Mouse (Mus musculus) heart, embryonic 11.5 days (tissue): Measurements from ENCODE around the gene Usp47. TPM values are rescaled to one million over a fixed set of nuclear protein-coding genes. Genes with fewer than 3 reads are reported as not detected.
A peak's percentile ranks its signal among the peaks of the same experiment; 100 is the strongest.

Source experiments
- ATAC-seq: fragments of 200-750 bp; cut with Nextera tagmentation; replicated peaks from 2 replicates; pipeline ENCODE4 v1.8.0; 2017; ENCODE audit warnings: moderate library complexity; ENCODE audit not compliant: insufficient number of reproducible peaks, low FRiP score, low TSS enrichment
- H3K27ac ChIP-seq: fragments of 300-500 bp; sonication (generic); 2 replicates; pipeline ENCODE4 v1.5.1; 2014; ENCODE audit warnings: mild to moderate bottlenecking, low read depth, low read length
- H3K27me3 ChIP-seq: fragments of 300-500 bp; sonication (generic); 2 replicates; pipeline ENCODE4 v1.6.1; 2014; ENCODE audit warnings: mild to moderate bottlenecking, low read length, mixed read lengths; ENCODE audit not compliant: control insufficient read depth, insufficient read depth
- H3K36me3 ChIP-seq: fragments of 300-500 bp; sonication (generic); 2 replicates; pipeline ENCODE4 v1.6.1; 2014; ENCODE audit warnings: mild to moderate bottlenecking, low read length, moderate library complexity, mixed read lengths; ENCODE audit not compliant: control insufficient read depth, insufficient read depth
- H3K4me1 ChIP-seq: fragments of 300-500 bp; sonication (generic); 2 replicates; pipeline ENCODE4 v1.6.1; 2014; ENCODE audit warnings: low read length; ENCODE audit not compliant: control insufficient read depth, insufficient read depth
- H3K4me2 ChIP-seq: fragments of 300-500 bp; sonication (generic); 2 replicates; pipeline ENCODE4 v1.6.1; 2014; ENCODE audit warnings: mild to moderate bottlenecking, moderate library complexity
- H3K4me3 ChIP-seq: fragments of 300-500 bp; sonication (generic); 2 replicates; pipeline ENCODE4 v1.5.1; 2014; ENCODE audit warnings: low read depth, low read length
- H3K9ac ChIP-seq: fragments of 300-500 bp; sonication (generic); 2 replicates; pipeline ENCODE4 v1.6.1; 2014; ENCODE audit warnings: mild to moderate bottlenecking, low read depth, low read length, moderate library complexity
- H3K9me3 ChIP-seq: fragments of 300-500 bp; sonication (generic); replicated peaks from 2 replicates; pipeline ENCODE4 v1.6.1; 2016; ENCODE audit warnings: low read length; ENCODE audit not compliant: control insufficient read depth
- WGBS: fragments of 180-500 bp; shearing (Covaris S2); extraction: QIAGEN DNeasy Blood & Tissue Kit; methylation state at CpG from one replicate; pipeline ENCODE4 v1.1.7; 2014; ENCODE audit not compliant: insufficient replicate concordance; 5-methylcytosine and 5-hydroxymethylcytosine counted together
- polyA plus RNA-seq: library from polyadenylated mRNA; unstranded; fragments of >200 nt; fragmentation: Nextera tagmentation; extraction: Ambion mirVana; gene quantifications from 2 replicates; pipeline ENCODE4 v1.2.1, GENCODE M21; 2014

Gene Usp47
- polyA plus RNA-seq, 1 experiment from 2014 or later, result 76.5 TPM

DNA sequence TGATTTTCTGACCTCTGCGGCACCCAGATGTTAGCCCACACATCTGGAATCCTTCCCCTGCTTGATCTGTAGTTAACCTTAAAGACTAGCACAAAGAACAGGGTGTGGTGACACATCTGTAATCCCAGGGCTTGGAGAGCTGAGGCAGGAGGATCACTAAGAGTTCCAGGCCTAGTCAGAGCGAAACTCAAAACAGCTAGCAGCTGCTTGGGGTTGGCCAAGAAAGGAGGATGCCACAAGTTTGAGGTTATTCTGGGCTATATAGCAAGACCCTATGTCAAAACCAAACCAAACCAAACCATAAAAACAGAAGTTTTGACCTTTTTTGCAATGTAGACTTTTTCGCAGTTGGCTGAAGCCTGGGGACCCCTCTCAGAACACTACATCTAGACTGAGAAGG lies 107.4 kb downstream of the Usp47 start:
- peaks cover 33% of the 10 kb centered on the region for H3K4me1 ChIP-seq
- H3K4me3 ChIP-seq, result no peak overlapping the region
- no peak overlapping the region for H3K9ac ChIP-seq
- no peaks in the 10 kb centered on the region for H3K27me3 ChIP-seq
- H3K36me3 ChIP-seq, result no peaks in the 10 kb centered on the region
- ATAC-seq, result no peak
- no peak overlapping the region for H3K27ac ChIP-seq
- H3K9me3 ChIP-seq, result no peaks in the 10 kb centered on the region
- 89% methylated on average over 3 of the region's 3 CpGs for WGBS
- no peak overlapping the region for H3K4me2 ChIP-seq

DNA sequence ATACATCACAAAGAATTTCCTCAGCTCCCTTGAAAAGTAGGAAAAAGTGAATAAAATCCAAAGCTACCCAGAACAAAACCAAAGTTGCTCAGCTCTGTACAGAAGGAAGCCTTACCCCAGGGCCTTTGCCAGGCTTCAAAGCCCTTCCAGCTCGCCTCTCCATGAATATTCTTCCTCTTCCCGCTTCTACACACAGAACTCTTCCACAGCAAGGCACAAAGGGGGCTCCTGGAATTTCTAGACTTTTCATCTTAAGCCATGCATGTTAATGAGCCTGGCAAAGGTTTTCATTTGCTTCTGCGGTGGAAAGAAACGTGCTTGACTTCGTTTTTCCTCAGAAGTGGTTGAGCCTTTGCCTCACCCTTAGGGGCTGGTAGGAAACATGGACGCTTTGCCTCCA lies 108.7 kb downstream of the Usp47 start:
- no peak overlapping the region for H3K27ac ChIP-seq
- no peak for ATAC-seq
- no peak overlapping the region for H3K4me2 ChIP-seq
- H3K9ac ChIP-seq, result no peak overlapping the region
- 77% methylated on average over 6 of the region's 6 CpGs for WGBS
- no peaks in the 10 kb centered on the region for H3K9me3 ChIP-seq
- no peak overlapping the region for H3K4me3 ChIP-seq
- H3K4me1 ChIP-seq, result peaks cover 32% of the 10 kb centered on the region
- no peaks in the 10 kb centered on the region for H3K27me3 ChIP-seq
- no peaks in the 10 kb centered on the region for H3K36me3 ChIP-seq

GRCm38 (mm10) chr7:112133277-112133676 lies 110.0 kb downstream of the Usp47 start:
- H3K4me1 ChIP-seq, result peaks cover 23% of the 10 kb centered on the region
- no peak overlapping the region for H3K4me2 ChIP-seq
- no peaks in the 10 kb centered on the region for H3K27me3 ChIP-seq
- no peak overlapping the region for H3K27ac ChIP-seq
- no peak for ATAC-seq
- H3K4me3 ChIP-seq, result no peak overlapping the region
- H3K9ac ChIP-seq, result no peak overlapping the region
- WGBS, result 85% methylated on average over 5 of the region's 5 CpGs
- no peaks in the 10 kb centered on the region for H3K9me3 ChIP-seq
- H3K36me3 ChIP-seq, result no peaks in the 10 kb centered on the region

- H3K27ac ChIP-seq, result no peak overlapping the region
- H3K4me2 ChIP-seq, result no peak overlapping the region
- no peak overlapping the region for H3K4me3 ChIP-seq
- no peaks in the 10 kb centered on the region for H3K9me3 ChIP-seq
- H3K36me3 ChIP-seq, result no peaks in the 10 kb centered on the region
- no peaks in the 10 kb centered on the region for H3K27me3 ChIP-seq
- WGBS, result 88% methylated on average over 4 of the region's 4 CpGs
- no peak overlapping the region for H3K9ac ChIP-seq
- peaks cover 12% of the 10 kb centered on the region for H3K4me1 ChIP-seq
- no peak for ATAC-seq
Observed at GRCm38 (mm10) chr7:112135161-112135560, 111.9 kb downstream of the Usp47 start.

DNA sequence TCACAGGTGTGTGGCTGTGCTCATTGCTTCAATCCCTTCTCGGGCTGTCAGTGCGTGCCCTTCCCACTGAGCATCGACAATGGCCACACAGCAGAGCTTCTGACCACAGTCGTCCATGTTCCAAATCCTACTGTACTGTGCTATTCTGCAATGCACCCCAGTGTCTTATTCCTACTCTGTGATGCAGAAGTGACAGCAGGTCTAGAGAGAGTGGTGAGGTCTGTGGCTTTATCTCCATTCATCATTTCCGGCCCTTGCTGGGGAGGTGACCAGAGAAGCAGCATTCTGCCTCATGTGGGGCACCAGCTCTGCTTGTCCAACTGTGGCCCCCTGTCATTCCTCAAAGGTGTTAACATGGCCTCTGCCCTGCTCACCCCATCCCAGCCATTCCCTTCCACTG lies 113.2 kb downstream of the Usp47 start:
- WGBS, result 74% methylated on average over 5 of the region's 5 CpGs
- Histone ChIP-seq H3K36me3 (no peaks in the 10 kb centered on the region), H3K4me3 (no peak overlapping the region), H3K9me3 (no peaks in the 10 kb centered on the region), H3K27me3 (no peaks in the 10 kb centered on the region), H3K9ac (no peak overlapping the region), H3K4me2 (no peak overlapping the region), H3K27ac (no peak overlapping the region), H3K4me1 (peaks cover 12% of the 10 kb centered on the region; the same call in 1 of the 2 replicates)
- ATAC-seq, result no peak

DNA sequence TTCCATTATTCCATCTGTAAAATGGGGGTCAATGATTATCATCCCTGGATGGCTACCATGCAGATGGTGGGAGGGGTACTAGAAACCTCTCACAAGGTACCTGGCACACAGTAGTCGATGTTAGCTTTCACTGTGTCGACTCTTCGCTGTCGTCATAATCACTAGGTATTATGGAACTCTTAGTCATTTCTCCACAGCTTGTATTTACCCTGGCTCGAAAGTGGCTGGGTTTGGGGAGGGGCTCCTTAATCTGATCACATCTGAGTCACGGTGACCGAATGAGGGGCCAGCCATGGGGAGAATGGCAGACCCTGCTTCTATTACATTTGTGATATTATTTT lies 114.8 kb downstream of the Usp47 start:
- no peaks in the 10 kb centered on the region for H3K9me3 ChIP-seq
- no peaks in the 10 kb centered on the region for H3K36me3 ChIP-seq
- H3K4me3 ChIP-seq, result no peak overlapping the region
- H3K4me1 ChIP-seq, result peaks cover 18% of the 10 kb centered on the region
- H3K27ac ChIP-seq, result no peak overlapping the region
- no peak overlapping the region for H3K4me2 ChIP-seq
- no peak for ATAC-seq
- no peak overlapping the region for H3K9ac ChIP-seq
- 75% methylated on average over 7 of the region's 7 CpGs for WGBS
- H3K27me3 ChIP-seq, result no peaks in the 10 kb centered on the region

DNA sequence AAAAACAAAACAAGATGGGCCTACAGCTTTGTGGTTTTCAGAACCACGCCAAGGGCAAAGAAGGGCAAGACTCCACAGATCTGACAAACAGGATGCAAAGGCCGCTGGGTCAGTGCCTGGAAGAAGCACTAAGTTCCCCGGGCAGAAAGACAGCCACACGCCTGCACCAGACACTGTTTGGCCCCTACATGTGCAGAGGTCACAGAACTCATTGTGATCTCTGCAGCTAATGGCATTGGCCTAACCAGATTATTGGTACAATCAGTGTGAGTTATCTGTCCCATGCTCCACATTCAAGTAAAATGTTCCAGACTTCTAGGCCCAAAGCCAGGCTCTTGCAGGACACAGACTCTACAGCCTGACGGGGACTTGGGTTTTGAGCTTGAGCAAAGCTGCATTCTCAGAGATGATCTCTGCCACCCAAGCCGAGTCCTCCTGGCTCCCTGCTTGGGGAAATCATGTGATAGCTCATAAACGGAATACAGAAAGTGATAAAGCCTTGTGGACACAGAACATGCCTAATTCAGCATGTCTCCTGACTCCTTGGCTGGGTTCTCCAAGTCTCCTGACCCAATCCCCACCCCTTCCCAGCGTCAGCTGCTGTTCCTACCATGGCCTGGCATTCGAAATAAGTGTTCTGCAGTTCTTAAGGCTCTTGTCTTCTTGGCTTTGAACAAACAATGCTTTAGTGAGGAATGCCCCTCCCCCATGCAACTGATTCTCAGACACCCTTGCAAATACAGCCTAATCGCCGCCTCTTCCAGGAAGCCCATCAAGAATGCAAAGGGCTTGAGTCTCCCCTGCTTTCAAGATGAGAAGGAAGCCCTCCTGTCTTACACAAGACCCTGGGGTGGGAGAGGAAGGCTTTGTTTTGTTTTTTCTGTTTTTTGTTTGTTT lies 115.5 kb downstream of the Usp47 start:
- 63% methylated on average over 11 of the region's 11 CpGs for WGBS
- Histone ChIP-seq H3K4me3 (no peak overlapping the region), H3K27me3 (no peaks in the 10 kb centered on the region), H3K9me3 (no peaks in the 10 kb centered on the region), H3K4me1 (peaks cover 21% of the 10 kb centered on the region), H3K36me3 (no peaks in the 10 kb centered on the region), H3K27ac (0 out of 2 replicates have a peak overlapping the region, but pooled peaks have one; percentile 4), H3K4me2 (no peak overlapping the region), H3K9ac (no peak overlapping the region)
- ATAC-seq, result no peak

DNA sequence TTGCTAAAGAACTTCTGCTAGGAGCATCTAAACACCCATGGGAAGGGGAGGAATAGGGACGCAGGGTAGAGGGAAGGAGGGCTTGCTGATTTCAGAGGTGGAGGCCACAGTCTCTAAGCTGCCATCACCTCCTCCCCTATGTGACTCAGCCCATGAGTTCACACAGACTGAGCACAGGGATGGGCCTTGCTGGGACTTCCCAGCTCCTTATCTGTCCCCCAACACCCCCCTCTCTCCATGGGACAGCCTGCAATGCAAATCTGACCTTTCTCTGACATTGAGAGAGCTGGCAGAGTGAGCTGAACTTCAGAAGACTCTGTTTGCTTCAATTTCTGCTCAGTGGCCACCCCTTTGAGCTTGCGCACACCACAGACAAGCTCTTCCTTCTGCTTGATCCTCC lies 117.4 kb downstream of the Usp47 start:
- no peak overlapping the region for H3K9ac ChIP-seq
- 60% methylated on average over 2 of the region's 2 CpGs for WGBS
- H3K4me1 ChIP-seq, result peaks cover 28% of the 10 kb centered on the region
- 0 out of 2 replicates have a peak overlapping the region, but pooled peaks have one; percentile 11 for H3K4me2 ChIP-seq
- peak overlapping the region; percentile 64 for H3K27ac ChIP-seq
- H3K4me3 ChIP-seq, result no peak overlapping the region
- no peaks in the 10 kb centered on the region for H3K9me3 ChIP-seq
- H3K36me3 ChIP-seq, result no peaks in the 10 kb centered on the region
- peak; percentile 69 for ATAC-seq
- H3K27me3 ChIP-seq, result no peaks in the 10 kb centered on the region

DNA sequence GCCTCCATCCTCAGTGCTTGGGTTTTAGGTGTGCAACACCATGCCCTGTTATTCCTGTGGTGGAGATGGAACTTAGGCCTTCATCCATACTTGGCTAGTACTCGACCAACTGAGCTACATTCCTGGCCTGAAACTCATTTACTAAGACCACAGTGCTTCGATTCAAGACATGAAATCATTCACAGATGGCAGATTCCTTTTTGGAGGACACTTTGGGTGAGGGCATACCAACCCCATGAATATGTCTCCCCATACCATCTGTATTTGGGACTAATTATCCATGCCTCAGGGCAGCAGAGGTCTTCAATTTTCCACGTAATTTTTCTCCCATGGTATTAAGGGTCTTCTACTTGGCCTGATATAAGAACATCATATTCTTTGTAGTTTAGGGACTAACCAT lies 119.3 kb downstream of the Usp47 start:
- Histone ChIP-seq H3K27me3 (no peaks in the 10 kb centered on the region), H3K9ac (0 out of 2 replicates have a peak overlapping the region, but pooled peaks have one; percentile 34), H3K36me3 (0 out of 2 replicates have a peak, but pooled peaks cover 2% of the 10 kb centered on the region), H3K4me2 (no peak overlapping the region), H3K27ac (peak overlapping the region; percentile 50; the same call in 1 of the 2 replicates), H3K4me3 (no peak overlapping the region), H3K4me1 (peaks cover 26% of the 10 kb centered on the region), H3K9me3 (no peaks in the 10 kb centered on the region)
- 83% methylated on average over 3 of the region's 3 CpGs for WGBS
- ATAC-seq, result no peak
